Mouse (Mus musculus): ENCODE results near the gene Ralgds. TPM values are rescaled to one million over a fixed set of nuclear protein-coding genes. Genes with fewer than 3 reads are reported as not detected.

Gene Ralgds
- total RNA-seq, 4 experiments from 2014 or later = 105 to 142 (median 118) TPM

DNA sequence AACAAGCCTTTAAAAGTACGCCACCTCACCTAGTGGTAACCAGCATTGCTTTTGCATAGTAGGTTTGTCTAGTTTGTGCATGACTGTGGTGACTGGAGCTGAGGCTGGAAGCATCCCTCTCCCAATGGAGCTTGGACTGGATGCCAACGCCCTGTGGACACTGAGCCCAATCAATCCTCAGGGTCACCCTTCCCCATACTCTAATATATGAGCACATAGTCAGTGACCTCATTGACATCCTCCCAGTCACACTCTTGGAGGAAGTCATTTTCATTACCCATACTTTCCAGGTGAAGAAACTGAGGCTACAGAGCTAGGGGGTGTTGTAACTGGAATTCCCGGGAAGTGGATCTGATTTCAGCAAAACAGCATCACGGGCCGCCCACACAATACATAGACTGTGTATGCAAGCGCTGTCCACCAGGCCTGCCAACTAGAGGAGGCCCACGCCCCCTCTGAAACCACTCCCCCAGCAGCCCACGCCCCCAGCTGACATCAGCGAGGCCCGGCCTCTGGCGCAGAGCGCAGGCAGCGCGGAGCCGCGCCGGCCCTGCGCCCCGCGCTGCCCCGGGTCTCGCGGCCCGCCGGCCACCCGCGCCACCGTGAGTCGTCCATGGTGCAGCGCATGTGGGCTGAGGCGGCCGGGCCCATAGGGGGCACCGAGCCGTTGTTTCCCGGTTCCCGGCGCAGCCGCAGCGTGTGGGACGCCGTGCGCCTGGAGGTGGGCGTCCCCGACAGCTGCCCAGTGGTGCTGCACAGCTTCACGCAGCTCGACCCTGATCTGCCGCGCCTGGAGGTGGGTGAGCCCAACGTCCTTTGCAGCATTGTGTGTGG lies 20.2 kb downstream of the Ralgds start:
- peak; percentile 86 to 88 for DNase-seq (ENCODE audit: low spot score in 2 of 2)

DNA sequence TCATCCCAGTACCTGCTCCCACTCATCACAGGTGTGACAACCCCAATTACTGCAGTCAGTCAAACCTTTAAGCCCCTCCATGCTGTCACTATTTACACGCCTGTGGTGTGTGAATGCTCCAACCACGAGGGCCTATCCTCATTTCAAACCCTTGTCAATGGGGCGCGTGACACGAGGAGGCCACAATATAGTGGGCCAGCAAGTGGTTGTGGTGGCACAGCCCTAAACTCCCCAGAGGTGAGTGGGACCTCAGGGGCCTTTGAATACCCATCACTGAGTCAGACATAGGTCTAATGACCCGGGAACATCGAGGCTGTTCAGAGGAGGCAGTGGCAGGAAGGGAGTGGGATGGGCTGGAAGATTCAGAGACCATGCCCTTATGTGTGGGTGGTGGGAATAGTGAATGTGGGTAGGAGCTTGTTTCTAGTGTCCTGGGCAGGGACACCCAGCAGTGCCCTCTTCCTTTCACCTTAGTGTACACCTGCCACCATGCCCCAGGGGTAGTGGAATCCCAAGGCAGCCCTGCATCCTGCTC lies 21.0 kb downstream of the Ralgds start:
- no peak for DNase-seq (ENCODE audit: low spot score in 2 of 2)

DNA sequence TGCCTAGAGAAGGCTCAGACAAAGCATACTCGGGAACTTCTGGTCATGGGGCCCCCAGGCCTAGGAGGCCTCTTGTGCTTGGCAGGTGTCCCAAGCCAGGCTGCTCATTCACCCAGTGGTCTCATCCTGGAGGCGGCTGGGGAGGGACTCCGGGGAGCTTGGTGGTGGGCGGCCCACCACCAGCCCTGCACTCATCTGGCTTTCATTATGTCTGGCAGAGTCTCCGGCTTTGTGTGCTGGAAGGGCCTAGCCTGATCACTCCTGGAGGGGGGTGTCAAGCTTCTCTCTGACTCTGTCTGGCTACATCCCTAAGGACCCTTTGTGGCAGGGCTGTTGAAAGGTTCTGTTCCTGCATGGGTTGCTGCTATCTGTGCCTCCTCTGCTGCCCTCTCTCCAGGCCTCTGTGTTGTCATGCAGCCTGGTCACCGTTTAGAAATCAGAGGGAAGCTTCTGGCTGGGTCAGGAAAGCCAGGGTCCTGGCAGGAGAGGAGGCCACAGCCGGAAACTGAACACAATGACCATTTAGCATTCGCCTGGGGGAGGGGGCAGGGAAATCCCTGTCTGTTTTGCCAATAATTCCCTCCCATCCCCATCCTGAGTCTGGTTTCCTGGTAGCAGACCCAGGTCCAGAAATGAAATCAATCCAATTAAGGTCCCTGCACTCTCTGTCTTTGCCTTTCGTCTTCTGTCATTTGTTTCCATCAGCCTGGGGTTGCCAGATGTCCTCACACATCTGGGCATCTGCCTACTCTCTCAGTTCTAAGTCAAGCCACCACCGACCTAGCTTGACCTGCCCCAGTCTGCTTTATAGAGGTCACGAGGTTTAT lies 21.7 kb downstream of the Ralgds start:
- DNase-seq (ENCODE audit: low spot score in 2 of 2) = no peak

DNA sequence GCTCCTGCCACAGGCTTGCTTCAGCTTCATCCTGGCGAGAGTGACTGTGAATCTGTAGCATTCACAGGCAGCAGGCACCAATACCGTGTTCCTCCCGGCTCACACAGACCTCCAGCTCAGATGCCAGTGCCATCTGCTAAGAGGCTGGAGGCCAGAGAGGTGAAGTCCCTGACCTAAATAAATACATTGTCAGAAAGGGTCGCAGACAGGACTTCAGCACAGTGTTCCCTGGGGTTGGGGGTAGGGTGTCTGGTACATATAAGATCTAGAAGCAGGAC lies 22.3 kb downstream of the Ralgds start:
- no peak for DNase-seq (ENCODE audit: low spot score in 2 of 2)

DNA sequence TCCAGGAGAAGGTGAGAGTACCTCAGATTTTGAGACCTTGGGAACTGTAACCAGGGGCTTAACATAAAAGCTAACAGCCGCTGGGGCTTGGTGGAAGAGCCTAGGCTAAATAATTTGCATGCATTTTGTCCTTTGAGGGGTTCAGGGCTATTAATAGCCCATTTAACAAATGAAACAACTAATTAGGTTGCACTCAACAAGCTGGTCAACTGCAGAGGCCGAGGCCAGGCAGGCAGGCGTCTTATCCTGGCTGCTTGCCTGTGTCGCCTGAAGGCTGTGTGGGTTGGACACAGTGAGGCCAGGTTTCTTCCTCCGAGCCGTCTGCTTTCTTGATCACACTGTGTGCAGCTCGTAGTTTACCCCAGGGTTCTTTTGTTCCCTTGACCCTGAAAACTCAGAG lies 22.7 kb downstream of the Ralgds start:
- DNase-seq (ENCODE audit: low spot score in 2 of 2) = peak; percentile 71 to 75

DNA sequence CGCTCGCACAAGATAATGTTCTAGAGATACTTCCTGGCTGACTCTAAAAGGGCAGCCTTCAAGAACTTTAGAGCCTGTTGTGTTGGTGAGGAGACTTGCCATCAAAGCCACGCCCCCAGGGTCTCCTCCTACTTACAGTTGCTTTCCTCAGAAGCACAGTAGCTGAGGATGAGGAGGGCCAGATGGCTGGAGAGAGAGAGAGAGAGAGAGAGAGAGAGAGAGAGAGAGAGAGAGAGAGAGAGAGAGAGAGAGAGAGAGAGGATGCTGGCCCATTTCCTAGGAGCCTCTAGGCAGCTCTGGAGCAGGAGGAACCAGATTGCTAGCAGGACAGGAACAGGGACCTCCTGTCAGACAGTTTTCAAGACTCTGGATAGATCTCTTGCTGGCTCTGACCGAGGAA lies 23.2 kb downstream of the Ralgds start:
- DNase-seq (ENCODE audit: low spot score in 2 of 2) = no peak

DNA sequence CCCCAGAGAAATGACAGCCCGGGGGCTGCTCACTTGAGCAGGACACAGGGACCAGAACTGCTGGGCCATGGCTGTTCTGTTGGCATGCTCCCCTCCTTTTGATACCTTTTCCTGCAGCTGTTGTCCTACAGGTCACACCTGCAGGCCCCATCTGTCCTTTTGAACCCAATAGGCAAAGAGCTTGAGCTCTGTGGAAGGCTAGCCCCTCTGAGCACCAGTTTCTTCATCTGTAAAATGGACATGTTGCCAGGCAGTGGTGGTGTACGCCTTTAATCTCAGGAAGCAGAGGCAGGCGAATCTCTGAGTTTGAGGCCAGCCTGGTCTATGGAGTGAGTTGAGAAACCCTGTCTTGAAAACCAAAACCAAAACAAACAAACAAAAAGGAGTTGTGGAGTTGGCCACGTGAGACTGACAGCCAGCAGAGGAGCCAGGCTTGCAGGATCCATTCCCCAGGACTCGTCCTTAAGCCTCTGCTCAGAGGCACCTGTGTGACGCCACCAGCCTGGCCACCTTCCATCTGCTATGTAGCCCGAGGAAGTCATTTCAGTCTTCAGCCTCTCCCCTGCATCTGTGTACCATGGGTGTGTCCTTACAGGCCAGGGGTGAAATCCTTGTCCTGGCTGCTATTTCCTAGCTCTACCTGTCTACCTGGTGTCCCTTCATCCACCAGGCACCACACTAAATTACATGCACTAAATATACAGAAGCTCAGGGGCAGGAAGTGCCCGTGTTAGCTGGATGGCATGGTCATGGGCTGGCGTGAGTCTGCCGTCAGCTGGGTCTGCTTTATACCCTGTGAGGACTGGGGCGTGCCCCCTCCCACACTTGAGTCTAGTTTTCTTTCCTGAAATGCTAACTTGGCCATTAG lies 24.1 kb downstream of the Ralgds start:
- DNase-seq (ENCODE audit: low spot score in 2 of 2) = no peak

DNA sequence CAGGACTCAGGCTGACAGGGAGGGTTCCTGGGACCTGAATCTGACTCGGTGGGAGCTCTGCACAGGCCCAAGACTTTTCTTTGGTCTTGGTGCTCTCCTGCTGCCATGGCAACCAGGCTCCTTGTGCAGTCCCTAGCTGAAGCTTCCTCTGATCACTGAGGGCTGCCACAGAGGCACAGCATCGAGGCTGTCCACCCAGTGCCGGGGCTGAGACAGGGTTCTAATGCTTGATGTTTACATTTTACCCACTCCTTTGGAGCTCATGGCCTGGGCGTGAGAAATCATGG lies 24.7 kb downstream of the Ralgds start:
- DNase-seq (ENCODE audit: low spot score in 2 of 2) = no peak

DNA sequence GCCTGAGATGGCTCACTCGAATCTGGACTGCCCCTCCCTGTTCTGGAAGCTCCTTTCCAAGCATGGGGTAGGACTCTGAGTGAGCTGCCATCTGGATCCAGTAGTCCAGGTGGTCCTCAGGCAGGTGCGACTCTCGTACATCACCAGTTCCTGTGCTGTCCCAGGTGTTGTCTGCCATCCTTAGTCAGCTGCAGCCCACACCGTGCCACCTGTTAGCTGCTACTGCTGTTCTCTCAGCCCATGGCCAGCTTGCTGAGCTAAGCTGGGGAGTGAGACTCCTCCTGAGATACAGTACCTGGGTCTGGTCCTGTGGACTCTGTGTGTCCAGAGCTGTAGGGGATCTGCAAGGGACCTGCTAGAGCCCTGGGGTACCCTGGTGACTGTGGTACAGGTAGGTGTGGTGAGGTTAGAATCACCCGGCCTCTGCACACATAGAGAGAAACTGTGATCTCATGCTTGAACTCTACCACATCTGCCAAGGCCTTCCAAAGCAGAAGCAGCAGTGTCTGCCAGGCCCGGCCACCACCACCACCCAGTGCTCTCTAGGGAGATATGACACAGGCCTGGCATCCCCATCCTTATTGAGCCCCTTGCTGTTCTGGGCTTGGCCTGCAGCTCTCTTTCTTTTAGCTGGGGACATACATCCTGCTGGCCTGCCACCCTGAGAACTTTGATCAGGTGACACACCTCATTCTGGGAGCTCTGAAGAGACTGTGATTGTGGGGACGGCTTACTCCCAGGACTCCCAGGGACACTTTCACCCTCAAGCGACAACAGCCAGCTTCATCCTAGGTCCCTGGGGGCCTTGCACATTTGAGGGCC lies 25.3 kb downstream of the Ralgds start:
- DNase-seq (ENCODE audit: low spot score in 2 of 2) = no peak

DNA sequence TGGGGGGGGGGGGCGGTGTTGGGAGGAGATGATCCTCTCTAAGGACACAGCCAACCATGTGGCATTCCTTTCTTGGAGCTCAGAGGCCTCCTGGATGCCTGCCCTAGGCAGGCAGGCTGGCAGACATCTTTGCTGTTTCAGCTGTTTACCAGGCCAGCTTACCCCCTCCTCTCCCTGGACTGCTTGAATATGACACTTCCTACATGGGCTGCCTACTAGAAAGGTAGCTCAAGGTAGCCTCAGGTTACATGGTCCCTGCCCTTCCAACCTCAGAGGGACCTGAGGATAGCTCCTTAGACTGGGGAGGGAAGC lies 25.8 kb downstream of the Ralgds start:
- no peak for DNase-seq (ENCODE audit: low spot score in 2 of 2)

DNA sequence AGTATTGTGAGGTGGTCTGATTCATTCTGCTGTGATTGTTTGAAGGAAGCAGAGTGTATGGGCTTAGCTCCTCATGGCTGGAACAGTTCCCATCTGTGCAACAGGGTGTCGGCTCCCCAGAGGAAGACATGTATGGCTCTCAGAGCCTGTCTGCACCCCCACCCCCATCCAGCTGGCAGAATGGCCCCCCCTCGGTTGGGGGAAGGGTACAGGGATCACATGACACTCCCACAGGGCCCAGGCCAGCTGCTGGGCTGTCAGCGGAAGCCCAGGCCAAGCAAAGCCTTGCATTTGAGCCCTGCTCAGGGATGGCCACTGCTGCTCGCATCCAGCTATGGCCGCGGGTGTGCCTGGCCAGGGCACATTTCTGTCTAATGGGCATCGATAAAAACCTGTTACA lies 26.3 kb downstream of the Ralgds start:
- peak; percentile 82 to 84 for DNase-seq (ENCODE audit: low spot score in 2 of 2)

DNA sequence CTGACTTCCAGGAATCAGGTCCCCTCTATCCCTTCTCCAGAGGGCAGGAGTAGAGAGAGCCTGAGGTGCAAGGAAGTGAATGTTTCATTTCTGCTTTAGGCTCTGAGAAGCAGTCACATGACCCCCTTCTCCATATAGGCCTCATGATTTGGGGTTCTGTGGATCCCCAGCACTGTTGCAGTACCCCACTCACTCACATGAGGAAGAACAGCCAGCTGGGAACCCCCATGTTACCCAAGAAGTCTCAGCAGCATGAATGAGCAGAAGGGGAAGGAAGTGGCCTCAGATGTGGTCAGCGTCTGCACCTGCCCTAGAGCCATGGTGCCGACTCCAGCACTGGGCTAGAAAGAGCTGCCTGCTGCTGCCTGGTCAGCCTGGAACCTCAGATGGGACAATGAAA lies 27.0 kb downstream of the Ralgds start:
- DNase-seq (ENCODE audit: low spot score in 2 of 2) = no peak

DNA sequence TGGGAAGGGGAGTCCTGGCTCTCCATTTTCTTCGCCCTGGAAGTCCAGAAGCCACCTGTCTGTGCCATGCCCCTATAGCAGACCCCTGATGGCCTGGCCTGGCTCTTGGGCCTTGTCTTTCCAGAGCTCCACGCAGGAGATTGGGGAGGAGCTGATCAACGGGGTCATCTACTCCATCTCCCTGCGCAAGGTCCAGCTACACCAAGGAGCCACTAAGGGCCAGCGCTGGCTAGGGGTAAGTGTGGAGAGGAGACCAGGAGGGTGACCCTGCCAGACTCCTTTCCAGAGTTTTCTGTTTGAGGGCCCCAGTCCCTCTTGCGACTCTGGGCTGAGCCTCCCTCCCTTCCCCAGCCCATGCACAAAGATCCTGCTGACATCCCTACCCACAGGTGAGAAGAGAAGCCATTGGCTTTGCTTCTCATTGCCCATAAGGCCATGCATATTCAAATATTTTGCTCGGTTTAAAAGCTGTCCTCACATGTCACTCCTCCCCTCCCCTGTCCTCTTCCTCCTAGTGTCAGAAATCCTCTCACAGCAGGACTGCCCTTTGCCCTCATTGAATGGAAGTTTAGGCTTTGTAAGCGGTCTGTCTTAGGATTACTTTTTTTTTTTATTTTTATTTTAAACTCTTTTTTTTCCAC lies 27.8 kb downstream of the Ralgds start:
- no peak for DNase-seq (ENCODE audit: low spot score in 2 of 2)

DNA sequence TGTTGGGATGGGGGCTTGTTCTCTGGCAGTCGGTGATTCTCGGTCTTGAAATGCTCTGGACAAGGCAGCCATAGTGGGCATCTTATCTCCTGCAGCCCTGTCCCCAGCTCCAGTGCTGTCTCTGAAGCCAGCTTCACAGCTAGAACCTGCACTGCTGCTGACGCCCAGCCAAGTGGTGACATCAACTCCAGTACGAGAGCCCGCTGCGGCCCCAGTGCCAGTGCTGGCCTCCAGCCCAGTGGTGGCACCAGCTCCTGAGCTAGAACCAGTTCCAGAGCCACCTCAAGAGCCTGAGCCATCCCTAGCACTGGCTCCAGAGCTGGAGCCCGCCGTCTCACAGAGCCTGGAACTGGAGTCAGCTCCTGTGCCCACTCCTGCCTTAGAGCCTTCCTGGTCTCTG lies 31.0 kb downstream of the Ralgds start:
- no peak for DNase-seq (ENCODE audit: low spot score in 2 of 2)

DNA sequence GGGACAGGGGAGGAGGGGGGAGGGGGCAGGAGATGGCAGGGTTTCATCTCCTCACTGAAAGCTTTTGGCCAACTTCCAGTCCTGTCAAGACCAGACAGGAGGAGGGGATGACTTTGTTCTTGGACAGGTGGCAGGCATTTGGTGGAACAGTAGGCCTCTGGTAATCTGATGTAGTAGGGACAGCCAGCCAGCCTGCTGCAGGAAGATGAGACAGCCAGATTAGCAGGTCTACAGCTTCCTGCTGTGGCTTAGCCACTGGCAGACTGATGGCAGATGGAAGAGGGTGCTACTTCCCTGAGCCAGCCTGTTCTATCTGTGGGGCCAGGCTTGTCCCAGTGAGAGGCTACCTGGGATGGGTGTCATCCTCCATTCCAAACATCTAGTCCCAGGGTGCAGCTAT lies 33.1 kb downstream of the Ralgds start:
- no peak for DNase-seq (ENCODE audit: low spot score in 2 of 2)

DNA sequence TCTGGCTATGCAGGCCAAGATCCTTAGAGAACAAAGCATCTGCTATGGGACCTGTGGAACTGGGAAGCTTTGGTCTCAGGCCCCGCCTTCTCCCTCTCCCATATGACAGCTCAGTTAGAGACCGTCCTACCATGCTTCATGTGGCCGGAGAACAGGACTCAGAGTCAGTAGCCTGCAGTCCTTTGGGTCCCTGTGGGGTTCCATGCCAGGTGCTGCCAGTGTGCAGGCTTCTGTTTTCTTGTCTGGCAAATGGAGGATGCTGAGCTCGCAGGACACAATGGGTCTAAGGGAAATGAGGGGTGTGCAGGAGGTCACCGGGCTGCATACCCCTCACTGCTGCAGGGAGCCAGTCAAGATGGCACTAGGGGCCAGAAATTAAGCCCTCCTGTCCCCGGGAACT lies 33.6 kb downstream of the Ralgds start:
- no peak for DNase-seq (ENCODE audit: low spot score in 2 of 2)

DNA sequence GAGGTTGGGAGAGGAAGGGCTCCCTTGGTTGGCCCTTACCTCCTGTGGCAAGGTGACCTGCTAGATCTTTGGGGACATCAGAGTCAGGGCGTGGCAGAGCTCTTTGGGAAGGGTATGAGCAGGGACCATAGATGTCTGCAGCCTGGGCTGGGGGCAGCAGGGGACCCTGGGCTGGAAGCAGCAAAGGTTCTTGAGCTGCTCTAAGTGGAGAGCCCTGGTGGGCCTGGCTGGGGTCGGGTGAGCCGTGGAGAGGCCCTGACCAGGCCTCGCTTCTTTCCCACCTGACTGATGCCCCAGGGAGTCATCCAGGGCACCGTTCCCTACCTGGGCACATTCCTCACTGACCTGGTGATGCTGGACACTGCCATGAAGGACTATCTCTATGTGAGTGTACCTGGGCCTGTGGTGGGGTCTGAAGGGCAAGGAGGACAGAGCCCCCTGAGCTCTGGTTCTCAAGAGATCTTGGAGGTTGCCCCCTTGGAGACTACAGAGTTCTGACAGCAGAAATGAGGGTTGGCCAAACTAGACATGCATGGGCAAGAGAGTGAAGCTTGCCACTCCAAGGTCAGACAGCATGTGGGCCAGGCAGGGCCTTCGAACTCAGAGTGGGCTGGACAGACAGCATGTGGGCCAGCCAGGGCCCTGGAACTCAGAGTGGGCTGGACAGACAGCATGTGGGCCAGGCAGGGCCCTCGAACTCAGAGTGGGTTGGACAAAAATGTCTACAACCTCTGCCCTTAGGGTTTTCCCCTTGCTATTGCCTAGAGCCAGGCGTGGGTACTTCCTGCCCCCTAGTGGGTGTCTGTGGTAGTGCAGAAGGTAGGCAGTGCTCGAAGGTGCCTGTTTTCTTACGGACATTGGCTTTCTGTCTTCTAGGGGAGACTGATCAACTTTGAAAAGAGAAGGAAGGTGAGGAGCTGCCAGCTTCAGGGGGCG lies 34.6 kb downstream of the Ralgds start:
- DNase-seq (ENCODE audit: low spot score in 2 of 2) = peak in 1 of 2 experiments; percentile 80

DNA sequence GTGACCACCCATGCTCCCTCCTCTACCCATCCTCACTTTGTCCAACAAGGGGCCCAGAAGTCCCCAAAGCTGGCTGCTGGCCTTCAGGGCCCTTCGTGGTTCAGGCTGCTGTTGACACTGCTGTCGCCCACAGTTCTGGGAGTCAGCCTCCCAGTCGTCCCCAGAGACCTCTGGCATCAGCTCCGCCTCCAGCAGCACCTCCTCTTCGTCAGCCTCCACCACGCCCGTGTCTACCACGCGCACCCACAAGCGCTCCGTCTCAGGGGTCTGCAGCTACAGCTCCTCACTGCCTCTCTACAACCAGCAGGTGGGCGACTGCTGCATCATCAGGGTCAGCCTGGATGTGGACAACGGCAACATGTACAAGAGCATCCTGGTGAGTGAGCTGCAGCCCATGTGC lies 36.2 kb downstream of the Ralgds start:
- DNase-seq (ENCODE audit: low spot score in 2 of 2) = no peak

DNA sequence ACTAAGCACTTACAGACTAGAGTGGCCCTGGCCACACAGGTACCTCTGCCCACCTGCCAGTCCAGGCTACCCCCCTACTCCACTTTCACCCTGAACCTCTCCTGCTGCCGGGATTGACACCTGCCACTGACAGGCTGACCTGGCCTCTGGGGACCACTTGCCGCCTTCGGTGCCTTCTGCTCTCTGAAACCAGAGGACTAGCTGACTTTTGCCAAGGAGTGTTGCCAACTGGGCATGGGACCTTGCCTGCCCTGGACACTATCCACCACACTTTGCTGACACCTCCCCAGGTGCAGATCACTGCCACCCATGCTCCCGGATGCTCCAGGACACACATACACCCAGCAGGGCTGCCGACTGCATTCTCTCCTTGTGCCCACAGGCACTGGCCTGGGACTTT lies 39.4 kb downstream of the Ralgds start:
- DNase-seq (ENCODE audit: low spot score in 2 of 2) = no peak

DNA sequence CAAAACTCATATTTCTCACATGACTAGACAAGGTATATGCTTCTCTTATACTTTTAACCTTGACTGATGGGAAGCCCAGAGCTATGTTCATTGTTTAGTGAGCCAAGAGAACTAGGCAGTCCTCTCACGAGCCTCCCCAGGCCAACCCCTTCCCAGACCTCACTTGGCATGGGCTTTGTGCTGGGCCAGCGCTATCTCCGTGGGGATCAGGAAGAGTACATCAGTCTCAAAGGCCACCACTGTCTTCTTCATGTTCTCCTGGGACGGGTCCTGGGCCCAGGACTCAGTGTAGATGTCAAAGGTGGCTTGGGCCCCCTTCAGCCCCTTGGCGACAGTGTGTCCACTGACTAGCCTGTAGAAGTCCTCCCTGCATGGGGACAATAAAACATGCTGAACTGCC lies 44.5 kb downstream of the Ralgds start:
- DNase-seq (ENCODE audit: low spot score in 2 of 2) = no peak

All from layer of hippocampus, adult 8-10 months (tissue).